Mouse (Mus musculus) hindbrain, embryonic 12.5 days (tissue): Measurements from ENCODE around the gene Nrg3. TPM values are rescaled to one million over a fixed set of nuclear protein-coding genes. Genes with fewer than 3 reads are reported as not detected.
A peak's percentile ranks its signal among the peaks of the same experiment; 100 is the strongest.

Experiments used
- ATAC-seq: fragments of 200-750 bp; cut with Nextera tagmentation; 2 replicates; pipeline ENCODE4 v1.8.0; 2017; ENCODE audit warnings: moderate TSS enrichment; ENCODE audit not compliant: low FRiP score
- H3K27ac ChIP-seq: fragments of 300-500 bp; sonication (generic); 2 replicates; pipeline ENCODE4 v1.5.1; 2016; ENCODE audit warnings: mild to moderate bottlenecking
- H3K27me3 ChIP-seq: fragments of 300-500 bp; sonication (generic); 2 replicates; pipeline ENCODE4 v1.6.1; 2016; ENCODE audit warnings: mild to moderate bottlenecking
- H3K36me3 ChIP-seq: fragments of 300-500 bp; sonication (generic); 2 replicates; pipeline ENCODE4 v1.6.1; 2016; ENCODE audit warnings: mild to moderate bottlenecking
- H3K4me1 ChIP-seq: fragments of 300-500 bp; sonication (generic); 2 replicates; pipeline ENCODE4 v1.6.1; 2016
- H3K4me2 ChIP-seq: fragments of 300-500 bp; sonication (generic); replicated peaks from 2 replicates; pipeline ENCODE4 v1.6.1; 2016; ENCODE audit warnings: mild to moderate bottlenecking
- H3K4me3 ChIP-seq: fragments of 300-500 bp; sonication (generic); 2 replicates; pipeline ENCODE4 v1.5.1; 2016; ENCODE audit warnings: mild to moderate bottlenecking
- H3K9ac ChIP-seq: fragments of 300-500 bp; sonication (generic); 2 replicates; pipeline ENCODE4 v1.6.1; 2016; ENCODE audit warnings: mild to moderate bottlenecking, moderate library complexity
- H3K9me3 ChIP-seq: fragments of 300-500 bp; sonication (generic); replicated peaks from 2 replicates; pipeline ENCODE4 v1.6.1; 2016; ENCODE audit warnings: mild to moderate bottlenecking
- WGBS: fragments of 180-500 bp; shearing (Covaris S2); methylation state at CpG from one replicate; pipeline ENCODE4 v1.1.7; 2016; 5-methylcytosine and 5-hydroxymethylcytosine counted together
- polyA plus RNA-seq: library from polyadenylated mRNA; unstranded; fragments of >200 nt; fragmentation: Nextera tagmentation; extraction: Ambion mirVana; gene quantifications from 2 replicates; pipeline ENCODE4 v1.2.1, GENCODE M21; 2016

Gene Nrg3
- polyA plus RNA-seq = 4.6 and 5.4 TPM in 2 replicates

GRCm38 (mm10) chr14:39472790-39473761 lies at the start of gene Nrg3:
TSS of gene Nrg3 (minus strand) at chr14:39473088.
- H3K9me3 ChIP-seq = no peaks in the 10 kb centered on the region
- peaks cover 50% of the 10 kb centered on the region for H3K27me3 ChIP-seq
- peak within 1 kb of the TSS; percentile 78 for H3K9ac ChIP-seq
- H3K4me2 ChIP-seq = peak within 1 kb of the TSS; percentile 87
- peak within 1 kb of the TSS; percentile 93 for H3K27ac ChIP-seq
- no peaks in the 10 kb centered on the region for H3K36me3 ChIP-seq
- 0 out of 2 replicates have a peak, but pooled peaks cover 10% of the 10 kb centered on the region for H3K4me1 ChIP-seq
- peak within 1 kb of the TSS; percentile 69 for H3K4me3 ChIP-seq
- peak; percentile 83 for ATAC-seq
- under 1% methylated on average over 89 of the region's 121 CpGs for WGBS

GRCm38 (mm10) chr14:39508956-39509355 lies 36.1 kb upstream of the Nrg3 start:
- H3K9ac ChIP-seq = no peak overlapping the region
- H3K9me3 ChIP-seq = no peaks in the 10 kb centered on the region
- H3K36me3 ChIP-seq = no peaks in the 10 kb centered on the region
- H3K27me3 ChIP-seq = no peaks in the 10 kb centered on the region
- H3K27ac ChIP-seq = no peak overlapping the region
- 90% methylated on average over 1 of the region's 1 CpGs for WGBS
- ATAC-seq = no peak
- H3K4me1 ChIP-seq = no peaks in the 10 kb centered on the region
- H3K4me2 ChIP-seq = no peak overlapping the region
- H3K4me3 ChIP-seq = no peak overlapping the region

- ATAC-seq = peak; percentile 52
- Histone ChIP-seq H3K4me3 (peak overlapping the region; percentile 69), H3K4me2 (peak overlapping the region; percentile 87), H3K9ac (peak overlapping the region; percentile 78), H3K27me3 (peaks cover 50% of the 10 kb centered on the region), H3K27ac (peak overlapping the region; percentile 93), H3K36me3 (no peaks in the 10 kb centered on the region), H3K4me1 (0 out of 2 replicates have a peak, but pooled peaks cover 10% of the 10 kb centered on the region), H3K9me3 (no peaks in the 10 kb centered on the region)
- WGBS = under 1% methylated on average over 27 of the region's 27 CpGs
Measured at GRCm38 (mm10) chr14:39473771-39474211, 903 bp upstream of the Nrg3 start.

- no peaks in the 10 kb centered on the region for H3K36me3 ChIP-seq
- peak overlapping the region; percentile 78 for H3K9ac ChIP-seq
- ATAC-seq = peak; percentile 45
- H3K27ac ChIP-seq = peak overlapping the region; percentile 93
- peak overlapping the region; percentile 69 for H3K4me3 ChIP-seq
- H3K27me3 ChIP-seq = peaks cover 50% of the 10 kb centered on the region
- no peaks in the 10 kb centered on the region for H3K9me3 ChIP-seq
- WGBS = under 1% methylated on average over 54 of the region's 56 CpGs
- H3K4me2 ChIP-seq = peak overlapping the region; percentile 87
- H3K4me1 ChIP-seq = 0 out of 2 replicates have a peak, but pooled peaks cover 10% of the 10 kb centered on the region
Measured at GRCm38 (mm10) chr14:39472146-39472751, 639 bp downstream of the Nrg3 start.

GRCm38 (mm10) chr14:39471236-39471981 lies 1.5 kb downstream of the Nrg3 start:
- peaks cover 50% of the 10 kb centered on the region for H3K27me3 ChIP-seq
- H3K4me3 ChIP-seq = peak overlapping the region; percentile 69
- H3K9me3 ChIP-seq = no peaks in the 10 kb centered on the region
- 0 out of 2 replicates have a peak, but pooled peaks have one; percentile 4 for ATAC-seq
- H3K4me2 ChIP-seq = peak overlapping the region; percentile 87
- no peaks in the 10 kb centered on the region for H3K36me3 ChIP-seq
- 0 out of 2 replicates have a peak overlapping the region, but pooled peaks have one; percentile 30 for H3K27ac ChIP-seq
- H3K9ac ChIP-seq = peak overlapping the region; percentile 78
- 5% methylated on average over 12 of the region's 12 CpGs for WGBS
- 0 out of 2 replicates have a peak, but pooled peaks cover 10% of the 10 kb centered on the region for H3K4me1 ChIP-seq

GRCm38 (mm10) chr14:39445501-39445900 lies 27.4 kb downstream of the Nrg3 start:
- Histone ChIP-seq H3K4me1 (no peaks in the 10 kb centered on the region), H3K27me3 (no peaks in the 10 kb centered on the region), H3K27ac (no peak overlapping the region), H3K9ac (no peak overlapping the region), H3K9me3 (no peaks in the 10 kb centered on the region), H3K36me3 (no peaks in the 10 kb centered on the region), H3K4me2 (no peak overlapping the region), H3K4me3 (no peak overlapping the region)
- 68% methylated on average over 1 of the region's 1 CpGs for WGBS
- no peak for ATAC-seq

GRCm38 (mm10) chr14:39428503-39428902 lies 44.4 kb downstream of the Nrg3 start:
- no peak overlapping the region for H3K4me3 ChIP-seq
- no peaks in the 10 kb centered on the region for H3K27me3 ChIP-seq
- H3K4me1 ChIP-seq = no peaks in the 10 kb centered on the region
- whole genome bisulfite sequencing = 92% methylated on average over 5 of the region's 5 CpGs
- H3K9me3 ChIP-seq = no peaks in the 10 kb centered on the region
- H3K36me3 ChIP-seq = no peaks in the 10 kb centered on the region
- H3K27ac ChIP-seq = no peak overlapping the region
- no peak overlapping the region for H3K4me2 ChIP-seq
- ATAC-seq = no peak
- no peak overlapping the region for H3K9ac ChIP-seq

- WGBS = 57% methylated on average over 1 of the region's 1 CpGs
- no peak for ATAC-seq
- no peaks in the 10 kb centered on the region for H3K36me3 ChIP-seq
- H3K27me3 ChIP-seq = no peaks in the 10 kb centered on the region
- H3K4me2 ChIP-seq = no peak overlapping the region
- H3K27ac ChIP-seq = no peak overlapping the region
- no peak overlapping the region for H3K4me3 ChIP-seq
- no peaks in the 10 kb centered on the region for H3K9me3 ChIP-seq
- no peak overlapping the region for H3K9ac ChIP-seq
- no peaks in the 10 kb centered on the region for H3K4me1 ChIP-seq
Measured at GRCm38 (mm10) chr14:39421874-39422273, 51.0 kb downstream of the Nrg3 start.

- 44% methylated on average over 9 of the region's 9 CpGs for WGBS
- Histone ChIP-seq H3K27ac (no peak overlapping the region), H3K36me3 (no peaks in the 10 kb centered on the region), H3K9me3 (no peaks in the 10 kb centered on the region), H3K4me1 (0 out of 2 replicates have a peak, but pooled peaks cover 4% of the 10 kb centered on the region), H3K4me2 (no peak overlapping the region), H3K9ac (no peak overlapping the region), H3K4me3 (no peak overlapping the region), H3K27me3 (no peaks in the 10 kb centered on the region)
- ATAC-seq = no peak
Measured at GRCm38 (mm10) chr14:39413270-39413669, 59.6 kb downstream of the Nrg3 start.

GRCm38 (mm10) chr14:39386845-39387244 lies 86.0 kb downstream of the Nrg3 start:
- ATAC-seq = no peak
- H3K27ac ChIP-seq = no peak overlapping the region
- no peak overlapping the region for H3K4me2 ChIP-seq
- H3K36me3 ChIP-seq = no peaks in the 10 kb centered on the region
- no peak overlapping the region for H3K9ac ChIP-seq
- H3K27me3 ChIP-seq = no peaks in the 10 kb centered on the region
- no peaks in the 10 kb centered on the region for H3K9me3 ChIP-seq
- H3K4me1 ChIP-seq = no peaks in the 10 kb centered on the region
- H3K4me3 ChIP-seq = no peak overlapping the region

- H3K27ac ChIP-seq = no peak overlapping the region
- no peak for ATAC-seq
- H3K4me2 ChIP-seq = no peak overlapping the region
- no peaks in the 10 kb centered on the region for H3K9me3 ChIP-seq
- H3K4me3 ChIP-seq = no peak overlapping the region
- no peak overlapping the region for H3K9ac ChIP-seq
- no peaks in the 10 kb centered on the region for H3K36me3 ChIP-seq
- H3K4me1 ChIP-seq = no peaks in the 10 kb centered on the region
- H3K27me3 ChIP-seq = no peaks in the 10 kb centered on the region
Measured at GRCm38 (mm10) chr14:39381321-39381720, 91.6 kb downstream of the Nrg3 start.

- H3K36me3 ChIP-seq = no peaks in the 10 kb centered on the region
- WGBS = 88% methylated on average over 1 of the region's 1 CpGs
- H3K4me1 ChIP-seq = no peaks in the 10 kb centered on the region
- H3K27ac ChIP-seq = no peak overlapping the region
- ATAC-seq = no peak
- H3K4me2 ChIP-seq = no peak overlapping the region
- no peaks in the 10 kb centered on the region for H3K27me3 ChIP-seq
- no peak overlapping the region for H3K4me3 ChIP-seq
- no peaks in the 10 kb centered on the region for H3K9me3 ChIP-seq
- no peak overlapping the region for H3K9ac ChIP-seq
Measured at GRCm38 (mm10) chr14:39373220-39373619, 99.7 kb downstream of the Nrg3 start.
